Mouse (Mus musculus): ENCODE measurements around the gene Anxa1.

Gene Anxa1

GRCm38 (mm10) chr19:20381207-20381752, 9.5 kb downstream of the Anxa1 start:
- no peak for DNase-seq (ENCODE audit: low read depth)

- DNase-seq (ENCODE audit: low read depth): no peak
Observed at GRCm38 (mm10) chr19:20370175-20370574, 20.6 kb downstream of the Anxa1 start.

- peak; percentile 65 for DNase-seq (ENCODE audit: low read depth)
Observed at GRCm38 (mm10) chr19:20366571-20366970, 24.2 kb downstream of the Anxa1 start.

GRCm38 (mm10) chr19:20366010-20366409, 24.7 kb downstream of the Anxa1 start:
- DNase-seq (ENCODE audit: low read depth): peak; percentile 92

- DNase-seq (ENCODE audit: low read depth): peak; percentile 53
Observed at GRCm38 (mm10) chr19:20365364-20365763, 25.4 kb downstream of the Anxa1 start.

- no peak for DNase-seq (ENCODE audit: low read depth)
Observed at GRCm38 (mm10) chr19:20364931-20365330, 25.8 kb downstream of the Anxa1 start.

GRCm38 (mm10) chr19:20363221-20363620, 27.5 kb downstream of the Anxa1 start:
- DNase-seq (ENCODE audit: low read depth): peak; percentile 66

- peak; percentile 82 for DNase-seq (ENCODE audit: low read depth)
Observed at GRCm38 (mm10) chr19:20361917-20362577, 28.7 kb downstream of the Anxa1 start.

- DNase-seq (ENCODE audit: low read depth): no peak
Observed at GRCm38 (mm10) chr19:20358679-20359078, 32.1 kb downstream of the Anxa1 start.

- peak; percentile 92 for DNase-seq (ENCODE audit: low read depth)
Observed at GRCm38 (mm10) chr19:20345317-20345917, 45.3 kb downstream of the Anxa1 start.

- DNase-seq (ENCODE audit: low read depth): peak; percentile 89
Observed at GRCm38 (mm10) chr19:20344511-20345316, 46.0 kb downstream of the Anxa1 start.

- no peak for DNase-seq (ENCODE audit: low read depth)
Observed at GRCm38 (mm10) chr19:20344052-20344451, 46.7 kb downstream of the Anxa1 start.
